Mouse (Mus musculus) myocyte (in vitro differentiated cells): Measurements from ENCODE around the gene Mcm3. TPM values are rescaled to one million over a fixed set of nuclear protein-coding genes. Genes with fewer than 3 reads are reported as not detected.
"Not testable (repeated sequence)": the region's sequence is repeated elsewhere in the genome, so short reads cannot be mapped to it uniquely, and the experiment has no call there.

Experiments
- H3K27me3 ChIP-seq: one replicate; pipeline ENCODE4 v1.6.1; 2011; ENCODE audit not compliant: control insufficient read depth, insufficient read depth, insufficient read length
- H3K36me3 ChIP-seq: one replicate; pipeline ENCODE4 v1.6.1; 2011; ENCODE audit not compliant: control insufficient read depth, insufficient read depth
- H3K4me2 ChIP-seq: one replicate; pipeline ENCODE4 v1.6.1; 2011; ENCODE audit warnings: low read depth, control low read depth
- H3K4me3 ChIP-seq: one replicate; pipeline ENCODE4 v1.5.1; 2011; ENCODE audit warnings: mild to moderate bottlenecking, control low read depth, moderate library complexity
- H3K79me2 ChIP-seq: one replicate; pipeline ENCODE4 v1.6.1; 2011; ENCODE audit not compliant: control insufficient read depth, insufficient read depth
- H3ac ChIP-seq: one replicate; pipeline ENCODE4 v1.6.1; 2011; ENCODE audit not compliant: control insufficient read depth, insufficient read length
- CEBPB ChIP-seq: IDR thresholded peaks from 2 replicates; pipeline ENCODE4 v1.6.1; 2011; ENCODE audit warnings: mild to moderate bottlenecking, moderate library complexity; ENCODE audit not compliant: poor library complexity, insufficient read depth, severe bottlenecking
- E2F4 ChIP-seq: IDR thresholded peaks from one replicate; pipeline ENCODE4 v1.6.1; 2011; ENCODE audit warnings: mild to moderate bottlenecking, control low read depth, moderate library complexity; ENCODE audit not compliant: insufficient read depth
- MAX ChIP-seq: IDR thresholded peaks from one replicate; pipeline ENCODE4 v1.6.1; 2011; ENCODE audit warnings: low read depth, mild to moderate bottlenecking, control low read depth
- MYOD1 ChIP-seq, 3 experiments: IDR thresholded peaks; one replicate each; pipeline ENCODE4 v1.6.1; 2011; ENCODE audit warnings: control low read depth in 2 of 3, low read depth in 2 of 3, mild to moderate bottlenecking in 2 of 3, moderate library complexity in 1 of 3; ENCODE audit not compliant: insufficient read length in 2 of 3, control insufficient read depth in 1 of 3
- MYOG ChIP-seq, 3 experiments: IDR thresholded peaks; one replicate each; pipeline ENCODE4 v1.6.1; 2011; ENCODE audit warnings: control low read depth in 2 of 3, low read depth in 2 of 3, mild to moderate bottlenecking in 2 of 3; ENCODE audit not compliant: insufficient read length in 2 of 3, control insufficient read depth in 1 of 3, insufficient read depth in 1 of 3
- POLR2A ChIP-seq: IDR thresholded peaks from one replicate; pipeline ENCODE4 v1.6.1; 2011; ENCODE audit warnings: low read depth, mild to moderate bottlenecking, control low read depth, moderate library complexity; ENCODE audit not compliant: insufficient read length
- POLR2AphosphoS2 ChIP-seq: IDR thresholded peaks from one replicate; pipeline ENCODE4 v1.6.1; 2011; ENCODE audit warnings: low read depth, control low read depth; ENCODE audit not compliant: insufficient read length
- REST ChIP-seq: IDR thresholded peaks from one replicate; pipeline ENCODE4 v1.6.1; 2011; ENCODE audit warnings: mild to moderate bottlenecking, control low read depth, moderate library complexity; ENCODE audit not compliant: insufficient read depth, insufficient read length
- SRF ChIP-seq: IDR thresholded peaks from one replicate; pipeline ENCODE4 v1.6.1; 2011; ENCODE audit warnings: low read depth; ENCODE audit not compliant: control insufficient read depth, insufficient read length
- TCF12 ChIP-seq: IDR thresholded peaks from one replicate; pipeline ENCODE4 v1.6.1; 2011; ENCODE audit warnings: mild to moderate bottlenecking, control low read depth; ENCODE audit not compliant: poor library complexity, insufficient read depth, severe bottlenecking
- TCF3 ChIP-seq: IDR thresholded peaks from one replicate; pipeline ENCODE4 v1.6.1; 2011; ENCODE audit warnings: low read depth, control low read depth; ENCODE audit not compliant: insufficient read length
- USF1 ChIP-seq: IDR thresholded peaks from one replicate; pipeline ENCODE4 v1.6.1; 2011; ENCODE audit warnings: low read depth, mild to moderate bottlenecking, control low read depth, moderate library complexity
- polyA plus RNA-seq: library from polyadenylated mRNA; unstranded; fragments of >200 nt; fragmentation: generic; extraction: Trizol; gene quantifications from one replicate; pipeline ENCODE4 v1.2.1, GENCODE M21; 2012; ENCODE audit warnings: missing spikeins

The Mcm3 gene
- polyA plus RNA-seq, 1 experiment: 23.2 TPM

GRCm38 (mm10) chr1:20794760-20795159 is 25.4 kb downstream of the Mcm3 start:
- Histone ChIP-seq H3K36me3 (no peaks in the 10 kb centered on the region), H3K4me3 (no peak overlapping the region), H3K4me2 (no peak overlapping the region), H3K27me3 (no peaks in the 10 kb centered on the region), H3K79me2 (no peaks in the 10 kb centered on the region), H3ac (no peak overlapping the region)
- no peak for TF ChIP-seq TCF12
- no peak for TF ChIP-seq SRF

DNA sequence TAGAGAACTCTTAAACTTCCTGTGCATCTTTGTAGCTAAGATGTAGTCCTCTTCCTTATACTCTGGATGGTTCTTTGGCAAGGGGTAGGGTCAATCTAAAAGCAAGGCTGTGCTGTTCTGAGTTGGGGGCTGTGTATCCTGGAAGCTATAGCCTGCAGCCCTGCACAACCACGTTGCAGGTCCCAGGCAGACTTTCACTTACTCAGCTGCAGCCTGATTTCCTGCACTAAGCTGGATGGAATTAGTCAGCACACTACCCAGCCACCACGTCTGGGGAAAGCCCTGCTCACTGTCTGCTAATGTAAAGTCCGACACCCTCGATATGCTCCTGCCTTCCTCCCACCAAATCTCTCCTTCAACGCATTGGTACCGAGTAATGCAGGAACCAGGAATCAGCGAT is 28.7 kb downstream of the Mcm3 start:
- TF ChIP-seq CEBPB: no peak
- no peak for TF ChIP-seq POLR2A
- no peak for TF ChIP-seq TCF3
- TF ChIP-seq E2F4: no peak
- no peak overlapping the region for H3K4me2 ChIP-seq
- no peaks in the 10 kb centered on the region for H3K79me2 ChIP-seq
- H3K27me3 ChIP-seq: no peaks in the 10 kb centered on the region
- H3ac ChIP-seq: no peak overlapping the region
- no peaks in the 10 kb centered on the region for H3K36me3 ChIP-seq
- no peak overlapping the region for H3K4me3 ChIP-seq

DNA sequence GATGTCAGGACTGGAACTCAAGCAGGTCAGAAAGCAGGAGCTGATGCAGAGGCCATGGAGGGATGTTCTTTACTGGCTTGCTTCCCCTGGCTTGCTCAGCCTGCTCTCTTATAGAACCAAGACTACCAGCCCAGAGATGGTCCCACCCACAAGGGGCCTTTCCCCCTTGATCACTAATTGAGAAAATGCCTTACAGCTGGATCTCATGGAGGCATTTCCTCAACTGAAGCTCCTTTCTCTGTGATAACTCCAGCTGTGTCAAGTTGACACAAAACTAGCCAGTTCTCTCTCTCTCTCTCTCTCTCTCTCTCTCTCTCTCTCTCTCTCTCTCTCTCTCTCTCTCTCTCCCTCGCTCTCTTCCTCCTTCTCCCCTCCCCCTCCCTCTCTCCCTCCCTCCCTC is 29.6 kb downstream of the Mcm3 start, which contains the start of gene Il17f:
Gene Il17f (minus strand): TSS at position 101 of the 400 bp plus-strand sequence.
- not testable (repeated sequence) for H3K4me3 ChIP-seq, H3K36me3 ChIP-seq, H3K79me2 ChIP-seq, H3K4me2 ChIP-seq, H3K27me3 ChIP-seq, H3ac ChIP-seq

GRCm38 (mm10) chr1:20788419-20788818 is 31.7 kb downstream of the Mcm3 start:
- no peak for TF ChIP-seq MYOD1 (IDR thresholded peaks at IDR 0.05; ENCODE audit: control insufficient read depth in 1 of 3, insufficient read length in 2 of 3, low read depth in 2 of 3)
- no peak for TF ChIP-seq TCF3
- no peak for TF ChIP-seq POLR2A
- TF ChIP-seq TCF12: no peak
- TF ChIP-seq CEBPB: no peak
- TF ChIP-seq POLR2AphosphoS2: no peak
- no peak for TF ChIP-seq REST
- no peak for TF ChIP-seq MYOG (IDR thresholded peaks at IDR 0.05; ENCODE audit: control insufficient read depth in 1 of 3, insufficient read depth in 1 of 3, insufficient read length in 2 of 3, low read depth in 2 of 3)
- TF ChIP-seq USF1: no peak
- no peak for TF ChIP-seq MAX
- TF ChIP-seq E2F4: no peak
- Histone ChIP-seq H3K27me3 (no peaks in the 10 kb centered on the region), H3K36me3 (no peaks in the 10 kb centered on the region), H3ac (no peak overlapping the region), H3K4me2 (no peak overlapping the region), H3K4me3 (no peak overlapping the region), H3K79me2 (no peaks in the 10 kb centered on the region)

DNA sequence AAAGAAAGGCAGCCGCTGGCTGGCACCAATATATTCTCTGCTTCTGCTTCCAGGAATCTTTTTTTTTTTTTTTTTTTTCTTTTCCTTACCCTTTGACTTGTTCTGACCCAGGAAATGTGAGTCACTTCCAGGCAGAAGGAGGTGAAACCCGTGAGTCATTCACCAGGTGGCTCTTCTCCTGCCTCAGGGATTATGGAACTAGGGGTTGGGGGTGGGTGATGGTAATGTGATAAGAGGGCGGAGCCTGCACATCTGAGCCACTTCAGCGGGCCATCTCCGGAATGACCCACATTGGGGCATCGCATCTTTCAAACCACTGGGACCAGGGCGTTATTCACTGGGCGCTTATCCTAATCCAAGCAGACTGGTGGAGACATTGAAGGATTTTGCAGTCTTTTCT is 33.1 kb downstream of the Mcm3 start:
- Histone ChIP-seq H3K79me2 (no peaks in the 10 kb centered on the region), H3ac (no peak overlapping the region), H3K36me3 (no peaks in the 10 kb centered on the region), H3K4me2 (no peak overlapping the region), H3K4me3 (no peak overlapping the region), H3K27me3 (no peaks in the 10 kb centered on the region)
- TF ChIP-seq E2F4 (no peak), POLR2AphosphoS2 (no peak), MAX (no peak), TCF3 (no peak), POLR2A (no peak), MYOG (IDR thresholded peaks at IDR 0.05; ENCODE audit: control insufficient read depth in 1 of 3, insufficient read depth in 1 of 3, insufficient read length in 2 of 3, low read depth in 2 of 3) (no peak)

DNA sequence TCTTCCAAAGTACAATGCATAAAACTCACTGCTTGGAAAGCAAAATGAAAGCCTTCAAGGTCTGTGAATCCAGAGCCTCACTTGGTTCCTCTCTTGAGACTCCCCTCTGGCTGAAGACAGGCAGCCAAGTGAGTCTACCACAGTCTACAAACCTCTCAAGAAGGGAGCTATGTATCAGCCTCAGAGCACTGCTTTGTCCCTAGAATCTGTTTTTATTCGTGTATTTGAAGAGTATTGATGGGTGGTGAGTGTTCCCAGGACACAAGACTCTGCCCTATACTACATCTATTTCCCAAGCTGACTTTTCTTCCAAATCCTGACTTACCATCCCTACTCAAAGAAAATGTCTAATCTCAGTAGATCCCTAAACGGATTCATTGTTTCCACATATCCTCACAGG is 41.7 kb downstream of the Mcm3 start:
- H3K36me3 ChIP-seq: no peaks in the 10 kb centered on the region
- H3ac ChIP-seq: no peak overlapping the region
- H3K27me3 ChIP-seq: no peaks in the 10 kb centered on the region
- H3K79me2 ChIP-seq: no peaks in the 10 kb centered on the region
- H3K4me3 ChIP-seq: no peak overlapping the region
- no peak overlapping the region for H3K4me2 ChIP-seq
- TF ChIP-seq USF1: no peak
- no peak for TF ChIP-seq POLR2AphosphoS2
- TF ChIP-seq POLR2A: no peak
- TF ChIP-seq MAX: no peak
- no peak for TF ChIP-seq REST
- no peak for TF ChIP-seq MYOG (IDR thresholded peaks at IDR 0.05; ENCODE audit: control insufficient read depth in 1 of 3, insufficient read depth in 1 of 3, insufficient read length in 2 of 3, low read depth in 2 of 3)
- no peak for TF ChIP-seq SRF

- not testable (repeated sequence) for H3K36me3 ChIP-seq, H3K4me3 ChIP-seq, H3K79me2 ChIP-seq, H3K4me2 ChIP-seq, H3ac ChIP-seq, H3K27me3 ChIP-seq
Observed at GRCm38 (mm10) chr1:20774026-20774730, 45.9 kb downstream of the Mcm3 start.
